In genomic region chrX:14839740-14840419, GRCm38 (mm10) we compare ENCODE assay signal across 10 mouse cellular contexts.
A peak's percentile ranks its signal among the peaks of the same experiment; 100 is the strongest.
DNase-seq lines count a peak whose midpoint lies in the region; ATAC-seq and TF ChIP-seq lines count a peak whose summit lies in the region.
"Had no signal": no experiment of that assay in that cellular context is flagged by ENCODE, and none has a peak within 500 bp of the region (broad histone marks: within the 10 kb centered on the region; RNA-seq: fewer than 3 reads in every experiment).

No protein-coding gene starts in this region.

- no peak overlapping the region for H3K4me2 ChIP-seq in hindbrain, embryonic 13.5 days
- no peak overlapping the region for H3K4me2 ChIP-seq in neural tube, embryonic 13.5 days

- 31% methylated on average over 7 of the region's 7 CpGs for WGBS in hindbrain, embryonic 13.5 days
- 34% methylated on average over 7 of the region's 7 CpGs for WGBS in neural tube, embryonic 13.5 days
- 66% methylated on average over 7 of the region's 7 CpGs for WGBS in lung, adult 2 months

- no peak overlapping the region for H3K4me3 ChIP-seq in hindbrain, embryonic 13.5 days
- H3K4me3 ChIP-seq in neural tube, embryonic 13.5 days, result no peak overlapping the region
- H3K4me3 ChIP-seq in lung, adult 2 months (replicated peaks; ENCODE audit: extremely low read depth, low read depth, low read length), result no peak overlapping the region
- H3K4me3 ChIP-seq: left cerebral cortex, adult 2 months had no signal

- peak; percentile 4 to 12 for DNase-seq in layer of hippocampus, postnatal 10 days (ENCODE audit: low spot score in 2 of 2)
- DNase-seq in layer of hippocampus, postnatal 14 days (ENCODE audit: low spot score in 2 of 2), result no peak
- peak; percentile 30 to 36 for DNase-seq in cerebellum, postnatal 36 days
- no peak for DNase-seq in lung, adult 2 months
- DNase-seq in liver, result no peak
- no peak for DNase-seq in kidney, postnatal 25 days

- H3K9me3 ChIP-seq in hindbrain, embryonic 13.5 days, result no peaks in the 10 kb centered on the region
- H3K9me3 ChIP-seq in neural tube, embryonic 13.5 days, result no peaks in the 10 kb centered on the region

- H3K9ac ChIP-seq in hindbrain, embryonic 13.5 days, result no peak overlapping the region
- H3K9ac ChIP-seq in neural tube, embryonic 13.5 days, result no peak overlapping the region

- no peak overlapping the region for H3K27ac ChIP-seq in hindbrain, embryonic 13.5 days
- H3K27ac ChIP-seq in neural tube, embryonic 13.5 days (replicated peaks), result no peak overlapping the region
- H3K27ac ChIP-seq: left cerebral cortex, adult 2 months; stomach, postnatal 0 days had no signal

- TF ChIP-seq POLR2A in lung, adult 2 months (IDR thresholded peaks at IDR 0.05; ENCODE audit: borderline replicate concordance, extremely low read depth, low read depth, low read length), result no peak

- 0 out of 2 replicates have a peak, but pooled peaks cover 4% of the 10 kb centered on the region for H3K4me1 ChIP-seq in hindbrain, embryonic 13.5 days (replicated peaks)
- H3K4me1 ChIP-seq in neural tube, embryonic 13.5 days (replicated peaks), result no peaks in the 10 kb centered on the region
- H3K4me1 ChIP-seq in lung, adult 2 months (ENCODE audit: control insufficient read depth, insufficient read depth, low read length), result no peaks in the 10 kb centered on the region

- ATAC-seq in hindbrain, embryonic 13.5 days (ENCODE audit: low FRiP score), result peak; percentile 85
- ATAC-seq in neural tube, embryonic 13.5 days (ENCODE audit: low read depth), result peak; percentile 81

- no peaks in the 10 kb centered on the region for H3K36me3 ChIP-seq in hindbrain, embryonic 13.5 days
- H3K36me3 ChIP-seq in neural tube, embryonic 13.5 days, result no peaks in the 10 kb centered on the region

- no peak for TF ChIP-seq CTCF in lung, adult 2 months (IDR thresholded peaks at IDR 0.05; ENCODE audit: insufficient read depth, low read length)

- no peaks in the 10 kb centered on the region for H3K27me3 ChIP-seq in hindbrain, embryonic 13.5 days
- H3K27me3 ChIP-seq in neural tube, embryonic 13.5 days, result no peaks in the 10 kb centered on the region

Comparison
In these comparisons a context has a peak if more than half of its experiments do, and no peak if none do; other contexts are left out.
1. DNase-seq: peak in layer of hippocampus, postnatal 10 days (2 of 2) and cerebellum, postnatal 36 days (2 of 2); none in layer of hippocampus, postnatal 14 days (0 of 2), lung, adult 2 months (single experiment), liver (single experiment) and kidney, postnatal 25 days (0 of 2).